Mouse (Mus musculus): Measurements from ENCODE around the gene Rps11.
"Not testable (repeated sequence)": the region's sequence is repeated elsewhere in the genome, so short reads cannot be mapped to it uniquely, and the experiment has no call there.

Gene Rps11

DNA sequence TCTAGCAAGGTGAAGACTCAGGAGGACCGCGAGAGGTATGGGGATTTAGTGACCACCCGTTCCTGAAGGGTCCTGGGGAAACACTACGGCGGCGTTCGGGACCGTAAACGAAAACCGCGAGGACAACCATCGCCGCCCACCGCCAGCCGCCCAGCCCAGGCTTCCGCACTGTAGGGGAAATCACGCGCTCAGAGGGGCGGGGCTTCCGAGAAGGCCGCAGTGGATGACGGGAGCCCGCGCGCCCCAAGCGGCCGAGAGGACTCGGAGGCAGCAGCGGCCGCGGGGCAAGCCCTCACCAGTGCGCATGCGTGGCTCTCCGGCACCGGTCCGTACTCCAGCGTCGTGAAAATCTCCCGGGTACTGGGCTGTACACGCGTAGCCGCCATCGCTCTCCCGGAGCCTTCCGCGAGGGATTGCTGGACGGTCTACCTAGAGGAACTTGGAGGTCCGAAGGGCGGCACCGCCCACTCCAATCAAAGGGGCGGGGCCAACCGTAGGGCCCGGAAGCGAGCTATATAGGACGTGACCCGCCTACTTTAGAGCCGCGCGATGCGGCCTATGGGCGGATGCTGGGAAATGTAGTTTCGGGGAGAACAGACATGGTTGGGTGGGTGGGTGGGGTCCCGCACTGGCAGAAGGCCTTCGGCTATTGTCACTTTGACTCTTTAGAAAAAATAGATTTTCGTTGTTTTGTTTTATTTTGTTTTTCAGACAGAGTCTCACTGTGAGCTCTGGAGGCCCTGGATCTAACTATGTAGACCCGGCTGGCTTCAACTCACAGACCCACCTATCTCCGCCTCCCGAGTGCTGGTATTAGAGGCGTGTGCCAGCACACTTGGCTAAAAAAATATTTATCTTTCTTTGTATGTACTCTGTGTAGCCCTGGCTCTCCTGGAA is 30.1 kb upstream of the Rps11 start, which contains the start of the genes Pih1d1 and Aldh16a1:
TSS of gene Pih1d1 (plus strand) at position 208 of the 897 bp plus-strand sequence.
TSS of gene Aldh16a1 (minus strand) at position 489 of the 897 bp plus-strand sequence.
- peak; percentile 96 for DNase-seq (ENCODE audit: low spot score)

GRCm38 (mm10) chr7:45153586-45153985 is 29.3 kb upstream of the Rps11 start:
- no peak for DNase-seq (ENCODE audit: low spot score)

DNA sequence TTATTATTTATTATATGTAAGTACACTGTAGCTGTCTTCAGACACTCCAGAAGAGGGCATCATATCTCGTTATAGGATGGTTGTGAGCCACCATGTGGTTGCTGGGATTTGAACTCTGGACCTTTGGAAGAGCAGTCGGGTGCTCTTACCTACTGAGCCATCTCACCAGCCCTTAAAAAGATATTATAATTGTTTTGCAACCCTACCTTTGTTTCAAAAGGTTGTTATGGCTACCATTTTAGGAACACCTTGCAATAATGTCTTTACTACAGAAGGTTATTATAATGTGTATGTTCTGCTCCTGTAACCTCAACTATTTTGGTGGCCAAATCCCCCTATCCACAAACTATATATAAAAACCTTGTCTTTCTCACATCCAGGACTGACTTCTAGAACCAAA is 28.8 kb upstream of the Rps11 start:
- DNase-seq (ENCODE audit: low spot score) = not testable (repeated sequence)

- DNase-seq (ENCODE audit: low spot score) = peak; percentile 77
Measured at GRCm38 (mm10) chr7:45151303-45151702, 27.1 kb upstream of the Rps11 start.

- no peak for DNase-seq (ENCODE audit: low spot score)
Measured at GRCm38 (mm10) chr7:45150321-45150720, 26.1 kb upstream of the Rps11 start.

DNA sequence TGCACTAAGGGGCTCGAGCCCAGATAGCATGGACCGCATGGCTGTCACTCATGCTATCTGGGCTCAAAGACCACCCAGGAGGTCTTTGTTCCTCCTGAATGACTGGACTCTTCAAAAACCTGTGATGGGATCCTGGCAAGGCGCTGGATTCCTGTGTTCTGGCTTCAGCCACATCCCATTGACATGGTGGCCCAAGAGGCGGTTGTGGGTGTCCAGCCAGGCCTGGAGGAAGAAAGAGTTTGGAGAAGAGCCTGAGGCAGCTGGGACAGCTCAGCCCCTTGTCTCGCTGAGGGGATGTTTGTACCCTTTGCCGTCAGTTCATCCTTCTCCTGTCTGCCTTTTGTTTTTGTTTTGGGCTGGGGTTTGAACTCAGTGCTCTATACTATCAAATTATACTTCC is 25.3 kb upstream of the Rps11 start:
- peak; percentile 53 for DNase-seq (ENCODE audit: low spot score)

DNA sequence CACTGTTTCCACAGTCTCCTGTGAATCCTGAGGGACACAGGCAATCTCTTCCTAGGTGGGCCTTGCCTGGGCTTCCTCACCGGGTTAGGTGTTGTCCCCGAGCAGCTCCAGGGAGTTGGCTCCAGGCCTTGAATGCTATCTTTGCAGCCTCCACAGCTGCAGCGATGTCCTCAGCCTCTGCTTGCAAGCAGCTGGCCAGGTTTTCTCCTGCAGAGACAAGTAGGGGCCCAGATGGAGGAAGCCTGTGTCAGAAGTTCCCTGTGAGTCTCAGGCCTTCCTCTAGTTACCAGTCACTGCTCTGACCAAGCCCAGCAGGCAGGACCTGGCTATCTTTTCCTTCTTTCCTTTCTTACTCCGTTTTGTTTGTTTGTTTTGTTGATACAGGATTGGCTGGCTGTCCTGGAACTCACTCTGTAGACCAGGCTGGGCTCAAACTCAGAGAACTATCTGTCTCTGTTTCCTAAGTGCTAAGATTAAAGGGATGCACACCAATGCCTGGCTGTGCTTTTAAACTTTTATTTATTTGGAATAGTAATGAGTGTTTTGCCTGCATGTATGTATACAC is 24.4 kb upstream of the Rps11 start:
- no peak for DNase-seq (ENCODE audit: low spot score)

DNA sequence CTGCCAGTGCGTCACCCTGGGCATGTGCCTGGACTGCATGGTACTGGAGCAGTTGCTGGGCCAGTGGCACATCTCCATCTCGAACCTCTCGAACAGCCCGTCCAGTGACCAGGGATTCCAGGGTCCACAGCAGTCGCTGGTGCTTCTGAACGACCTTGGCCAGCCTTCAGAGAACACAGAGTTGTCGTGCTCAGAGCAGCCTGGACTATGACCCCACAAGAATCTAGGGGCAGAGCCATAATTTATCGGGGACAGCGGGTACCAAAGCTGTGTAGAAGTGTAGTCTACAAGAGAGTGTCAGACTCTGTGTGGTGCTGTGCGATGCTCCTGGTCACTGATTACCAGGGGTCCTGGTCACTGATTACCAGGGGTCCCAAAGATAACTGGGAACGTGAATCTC is 23.7 kb upstream of the Rps11 start:
- no peak for DNase-seq (ENCODE audit: low spot score)

GRCm38 (mm10) chr7:45147267-45147666 is 23.0 kb upstream of the Rps11 start:
- no peak for DNase-seq (ENCODE audit: low spot score)

DNA sequence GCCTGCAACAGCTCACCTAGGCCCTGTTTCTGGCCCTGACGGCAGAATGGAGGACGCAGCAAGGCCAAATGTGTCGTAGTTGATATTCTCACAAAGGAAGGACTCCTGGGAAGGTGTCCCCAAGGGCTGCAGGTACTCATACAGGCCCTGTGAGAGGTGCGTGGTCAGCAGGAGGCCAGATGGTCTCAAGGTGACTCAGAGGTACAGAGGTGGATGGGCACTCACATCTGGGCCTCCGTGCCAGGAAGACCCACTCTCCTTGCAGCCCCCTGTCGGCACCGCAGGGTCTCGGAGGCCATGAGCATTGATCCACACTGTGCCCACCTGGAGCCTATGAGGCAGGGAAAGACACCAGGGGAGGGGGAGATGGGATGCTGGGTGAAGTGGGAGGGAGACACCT is 21.2 kb upstream of the Rps11 start:
- DNase-seq (ENCODE audit: low spot score) = no peak

DNA sequence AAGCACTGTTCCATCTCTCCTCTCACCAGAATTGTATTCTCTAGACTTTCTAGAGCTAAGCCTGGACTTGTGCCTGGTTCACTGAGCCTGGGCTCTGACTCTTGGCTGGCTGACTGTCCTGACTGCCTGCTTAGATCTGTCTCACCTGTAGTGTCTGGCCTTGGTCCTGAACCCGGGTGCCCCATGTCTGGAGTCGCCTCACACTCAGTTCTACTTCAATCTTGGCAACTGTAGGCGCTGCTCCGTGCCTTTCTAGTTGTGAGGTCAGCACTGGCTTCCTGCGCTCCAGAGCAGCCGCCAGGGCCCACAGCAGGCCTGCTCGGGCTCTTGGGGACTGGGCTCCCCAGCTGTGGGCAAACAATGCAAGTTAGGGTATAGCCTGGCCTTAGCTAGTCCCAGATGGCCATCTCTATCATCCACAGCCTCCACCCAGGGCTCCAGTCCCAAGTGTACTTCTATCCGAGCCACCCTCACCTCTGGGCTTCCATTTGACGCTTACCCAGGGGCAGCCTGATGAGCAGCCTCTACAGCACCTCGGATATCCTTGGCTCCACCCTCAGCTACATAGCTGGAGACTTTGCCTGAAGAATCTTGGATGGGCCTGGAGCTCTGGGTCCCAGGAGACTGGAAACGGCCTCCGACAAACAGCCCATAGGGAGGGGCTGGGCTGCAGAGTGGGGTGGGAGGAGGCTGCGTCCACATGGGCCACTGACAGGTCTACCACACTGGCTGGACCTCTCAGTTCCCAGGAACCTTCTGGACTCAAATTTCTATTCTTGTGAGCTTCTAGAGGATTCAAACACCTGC is 20.3 kb upstream of the Rps11 start:
- peak; percentile 45 for DNase-seq (ENCODE audit: low spot score)

DNA sequence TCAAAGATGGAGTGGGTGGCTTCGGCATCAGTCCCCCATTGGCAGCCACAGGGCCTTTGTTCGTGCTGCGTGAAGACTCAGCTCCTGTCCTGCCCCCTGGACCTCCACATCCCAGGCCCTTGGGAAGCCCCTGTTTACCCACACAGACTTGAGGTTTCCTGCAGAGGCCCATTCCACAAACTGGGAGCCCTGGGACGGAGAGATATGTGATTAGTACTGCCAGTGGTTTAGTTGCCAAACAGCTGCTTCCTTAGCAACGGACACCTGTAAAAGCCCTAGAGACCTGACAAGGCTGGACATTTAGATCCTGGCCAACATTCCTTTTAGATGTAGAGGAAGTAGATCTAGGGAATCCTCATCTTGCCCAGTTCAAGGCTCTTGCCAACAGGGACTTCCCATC is 17.7 kb upstream of the Rps11 start:
- DNase-seq (ENCODE audit: low spot score) = no peak

- no peak for DNase-seq (ENCODE audit: low spot score)
Measured at GRCm38 (mm10) chr7:45141319-45141718, 17.1 kb upstream of the Rps11 start.

DNA sequence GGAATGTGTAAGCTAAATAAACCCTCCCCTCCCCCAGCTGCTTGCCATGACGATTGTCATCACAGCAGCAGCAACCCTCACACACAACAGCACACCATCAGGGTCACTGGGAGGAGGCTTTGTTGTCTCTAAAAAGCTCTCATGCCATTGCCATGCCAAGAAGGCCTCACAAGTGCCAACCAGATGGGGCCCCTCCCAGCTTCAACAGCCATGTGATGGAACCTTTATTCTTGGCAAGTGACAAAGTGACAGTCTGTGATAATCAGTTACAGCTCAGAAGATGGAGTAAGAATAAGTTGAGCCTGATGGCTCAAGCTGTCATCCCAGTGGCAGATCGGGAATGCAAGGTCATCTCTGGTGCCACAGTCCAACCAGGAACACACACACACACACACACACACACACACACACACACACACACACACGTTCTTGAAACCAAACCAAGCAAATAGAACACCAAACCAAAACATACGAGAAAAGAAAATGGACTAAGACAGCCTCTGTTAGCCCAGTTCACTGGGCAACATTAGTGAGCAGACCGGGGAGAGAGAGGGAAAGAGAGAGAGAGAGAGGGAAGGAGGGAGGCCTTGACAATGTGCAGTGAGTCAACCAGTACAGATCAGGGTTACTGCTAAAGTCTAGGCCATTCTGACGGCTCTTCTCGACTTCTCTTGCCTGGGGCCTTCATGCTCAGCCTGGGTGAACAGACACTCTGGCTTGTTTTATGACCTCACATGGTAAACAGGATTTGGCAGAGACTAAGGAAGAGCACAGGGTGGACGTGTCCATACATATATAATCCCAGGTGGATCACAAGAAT is 15.9 kb upstream of the Rps11 start:
- no peak for DNase-seq (ENCODE audit: low spot score)

DNA sequence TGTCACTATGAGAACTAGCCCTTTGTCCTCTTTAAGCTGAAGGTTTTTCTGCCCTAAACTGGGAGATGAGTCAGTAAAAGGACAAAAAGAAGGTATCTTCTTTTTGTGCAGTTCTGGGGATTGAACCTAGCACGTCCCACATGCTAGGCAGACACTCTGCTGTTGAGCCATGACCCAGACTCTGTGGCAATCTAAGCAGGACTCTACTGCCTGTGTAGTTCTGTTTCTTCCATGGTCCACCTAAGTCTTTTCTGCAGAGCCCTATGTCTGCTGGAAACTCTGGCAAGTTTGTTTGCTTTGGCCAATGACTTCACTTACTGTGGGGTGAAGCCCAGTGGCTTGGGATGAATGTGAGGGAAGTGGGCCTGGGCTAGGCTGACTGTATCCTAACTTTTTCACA is 14.2 kb upstream of the Rps11 start:
- DNase-seq (ENCODE audit: low spot score) = no peak

DNA sequence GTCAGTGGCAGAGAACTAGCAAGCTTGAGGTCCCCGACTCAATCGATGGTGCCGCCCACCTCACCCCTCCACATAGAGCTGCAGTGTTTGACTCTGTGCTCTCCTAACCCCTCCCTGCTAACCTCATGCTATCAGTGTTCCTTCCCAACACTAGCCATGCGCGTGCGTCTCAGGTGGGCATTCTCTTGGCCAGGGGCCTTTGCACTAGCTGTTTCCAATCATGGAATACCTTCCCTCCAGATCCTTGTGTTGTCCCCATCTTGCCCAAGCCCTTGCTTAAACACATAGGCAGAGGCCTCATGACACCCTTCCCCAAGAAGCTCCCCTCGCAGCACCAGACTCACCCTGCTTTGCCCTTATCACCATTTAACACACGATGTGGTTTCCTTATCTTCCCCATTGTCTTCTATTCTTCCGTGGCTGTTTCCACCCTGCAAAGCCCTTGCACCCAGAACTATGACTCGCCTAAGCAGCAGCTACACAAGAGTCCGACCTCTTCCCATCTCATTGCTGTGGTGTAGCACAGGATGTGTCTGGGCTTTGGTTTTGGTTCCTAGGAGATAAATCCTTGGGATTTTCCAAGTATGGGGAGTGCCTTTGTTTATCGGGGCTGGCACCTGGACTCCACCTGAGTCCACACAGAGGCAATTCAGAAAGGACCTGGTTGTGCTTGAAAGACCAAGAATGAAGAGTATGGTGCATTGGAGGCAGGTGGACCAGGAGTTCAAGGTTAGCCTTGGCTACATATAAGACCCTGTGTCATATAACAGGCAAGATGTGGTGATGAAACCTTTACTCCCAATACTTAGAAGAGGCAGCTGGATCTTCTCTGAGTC is 13.2 kb upstream of the Rps11 start:
- DNase-seq (ENCODE audit: low spot score) = no peak

- DNase-seq (ENCODE audit: low spot score) = peak; percentile 96
Measured at GRCm38 (mm10) chr7:45135993-45136567, 11.8 kb upstream of the Rps11 start, which contains the start of the genes Gm45713 and Flt3l. Gene Gm45713 (minus strand): TSS chr7:45136231. Gene Flt3l (minus strand): TSS chr7:45136432.

- no peak for DNase-seq (ENCODE audit: low spot score)
Measured at GRCm38 (mm10) chr7:45135370-45135769, 11.1 kb upstream of the Rps11 start.

- DNase-seq (ENCODE audit: low spot score) = no peak
Measured at GRCm38 (mm10) chr7:45134544-45135026, 10.3 kb upstream of the Rps11 start.

All from lung, postnatal 25 days (tissue).